Mouse (Mus musculus) testis, adult 2 months (tissue): Measurements from ENCODE around the gene Ninl. TPM values are rescaled to one million over a fixed set of nuclear protein-coding genes. Genes with fewer than 3 reads are reported as not detected.

ENCODE experiments used
- H3K27ac ChIP-seq: fragments of 200-500 bp; 2 replicates; pipeline ENCODE4 v1.5.1; 2012; ENCODE audit warnings: low read depth, low read length; ENCODE audit not compliant: control insufficient read depth, insufficient read depth
- H3K27me3 ChIP-seq: fragments of 200-500 bp; 2 replicates; pipeline ENCODE4 v1.6.1; 2012; ENCODE audit warnings: mild to moderate bottlenecking, low read length, moderate library complexity; ENCODE audit not compliant: control insufficient read depth, insufficient read depth
- H3K36me3 ChIP-seq: fragments of 200-500 bp; 2 replicates; pipeline ENCODE4 v1.6.1; 2012; ENCODE audit warnings: mild to moderate bottlenecking, low read length; ENCODE audit not compliant: control insufficient read depth, insufficient read depth
- H3K4me1 ChIP-seq: fragments of 200-500 bp; 2 replicates; pipeline ENCODE4 v1.6.1; 2012; ENCODE audit warnings: low read length; ENCODE audit not compliant: control insufficient read depth, insufficient read depth
- H3K4me3 ChIP-seq: fragments of 200-500 bp; 2 replicates; pipeline ENCODE4 v1.5.1; 2012; ENCODE audit warnings: low read depth, mild to moderate bottlenecking, low read length, moderate library complexity, mixed read lengths; ENCODE audit not compliant: control insufficient read depth
- CTCF ChIP-seq: fragments of 200-500 bp; IDR thresholded peaks from 2 replicates; pipeline ENCODE4 v1.5.1; 2012; ENCODE audit warnings: low read depth, mild to moderate bottlenecking, inconsistent platforms, low read length, moderate library complexity; ENCODE audit not compliant: control insufficient read depth, insufficient read depth, insufficient replicate concordance
- POLR2A ChIP-seq: fragments of 200-500 bp; IDR thresholded peaks from 2 replicates; pipeline ENCODE4 v1.6.1; 2012; ENCODE audit warnings: low read depth, mild to moderate bottlenecking, inconsistent platforms, low read length, moderate library complexity; ENCODE audit not compliant: control insufficient read depth
- polyA plus RNA-seq: library from polyadenylated mRNA; depleted of rRNA; stranded (reverse); fragments of >200 nt; gene quantifications from 2 replicates; pipeline ENCODE4 v1.2.3, GENCODE M21; 2012

Ninl gene
- polyA plus RNA-seq, 1 experiment, result 20.2 TPM

- H3K4me1 ChIP-seq, result no peaks in the 10 kb centered on the region
- no peak for TF ChIP-seq CTCF
- no peak for TF ChIP-seq POLR2A
- no peaks in the 10 kb centered on the region for H3K27me3 ChIP-seq
- H3K36me3 ChIP-seq, result no peaks in the 10 kb centered on the region; the same call in 1 of the 2 replicates
- H3K4me3 ChIP-seq, result no peak overlapping the region
- no peak overlapping the region for H3K27ac ChIP-seq
These were observed 110.0 kb downstream of the Ninl start for GRCm38 (mm10) chr2:150929156-150929555.

GRCm38 (mm10) chr2:150927038-150927720, 112.0 kb downstream of the Ninl start:
- H3K4me1 ChIP-seq, result no peaks in the 10 kb centered on the region
- no peak overlapping the region for H3K27ac ChIP-seq
- no peak overlapping the region for H3K4me3 ChIP-seq
- H3K36me3 ChIP-seq, result peaks cover under 1% of the 10 kb centered on the region; the same call in 1 of the 2 replicates
- TF ChIP-seq CTCF (no peak), POLR2A (no peak)
- no peaks in the 10 kb centered on the region for H3K27me3 ChIP-seq

- peaks cover 1% of the 10 kb centered on the region; the same call in 1 of the 2 replicates for H3K36me3 ChIP-seq
- H3K4me3 ChIP-seq, result no peak overlapping the region
- no peak overlapping the region for H3K27ac ChIP-seq
- no peaks in the 10 kb centered on the region for H3K4me1 ChIP-seq
- no peaks in the 10 kb centered on the region for H3K27me3 ChIP-seq
- no peak for TF ChIP-seq CTCF
- TF ChIP-seq POLR2A, result no peak
These were observed 115.7 kb downstream of the Ninl start for GRCm38 (mm10) chr2:150923505-150923904.

- Histone ChIP-seq H3K4me1 (no peaks in the 10 kb centered on the region), H3K27ac (no peak overlapping the region), H3K4me3 (no peak overlapping the region), H3K27me3 (no peaks in the 10 kb centered on the region), H3K36me3 (peaks cover 1% of the 10 kb centered on the region; the same call in 1 of the 2 replicates)
- TF ChIP-seq POLR2A (no peak), CTCF (no peak)
These were observed 116.2 kb downstream of the Ninl start for GRCm38 (mm10) chr2:150923026-150923425.

GRCm38 (mm10) chr2:150922165-150922564, 117.0 kb downstream of the Ninl start:
- H3K4me3 ChIP-seq, result no peak overlapping the region
- H3K27ac ChIP-seq, result no peak overlapping the region
- H3K27me3 ChIP-seq, result no peaks in the 10 kb centered on the region
- peaks cover 1% of the 10 kb centered on the region; the same call in 1 of the 2 replicates for H3K36me3 ChIP-seq
- no peaks in the 10 kb centered on the region for H3K4me1 ChIP-seq
- TF ChIP-seq POLR2A, result no peak
- no peak for TF ChIP-seq CTCF

GRCm38 (mm10) chr2:150921697-150922096, 117.5 kb downstream of the Ninl start:
- TF ChIP-seq POLR2A (no peak), CTCF (no peak)
- Histone ChIP-seq H3K36me3 (peaks cover 1% of the 10 kb centered on the region; the same call in 1 of the 2 replicates), H3K4me3 (no peak overlapping the region), H3K27me3 (no peaks in the 10 kb centered on the region), H3K4me1 (no peaks in the 10 kb centered on the region), H3K27ac (no peak overlapping the region)

GRCm38 (mm10) chr2:150920543-150920942, 118.6 kb downstream of the Ninl start:
- H3K27ac ChIP-seq, result no peak overlapping the region
- no peaks in the 10 kb centered on the region for H3K4me1 ChIP-seq
- H3K4me3 ChIP-seq, result no peak overlapping the region
- H3K27me3 ChIP-seq, result no peaks in the 10 kb centered on the region
- peaks cover 1% of the 10 kb centered on the region; the same call in 1 of the 2 replicates for H3K36me3 ChIP-seq
- TF ChIP-seq CTCF (no peak), POLR2A (no peak)

- Histone ChIP-seq H3K36me3 (peaks cover 1% of the 10 kb centered on the region; the same call in 1 of the 2 replicates), H3K27ac (no peak overlapping the region), H3K27me3 (no peaks in the 10 kb centered on the region), H3K4me3 (no peak overlapping the region), H3K4me1 (no peaks in the 10 kb centered on the region)
- TF ChIP-seq CTCF (no peak), POLR2A (no peak)
These were observed 120.5 kb downstream of the Ninl start for GRCm38 (mm10) chr2:150918720-150919119.
